Mouse (Mus musculus): ENCODE data around the gene Gm10842. TPM values are rescaled to one million over a fixed set of nuclear protein-coding genes. Genes with fewer than 3 reads are reported as not detected.

Gm10842 gene
- polyA plus RNA-seq, 2 experiments, result not detected

GRCm38 (mm10) chr11:105141115-105141514 is 5.6 kb upstream of the Gm10842 start:
- peaks cover 34 to 45% of the 10 kb centered on the region in 2 experiments for H3K4me1 ChIP-seq (replicated peaks; ENCODE audit: control insufficient read depth in 2 of 2, insufficient read depth in 2 of 2, low read length in 1 of 2)
- DNase-seq (ENCODE audit: low read depth in 3 of 3, low spot score in 3 of 3) (no peak), ATAC-seq (ENCODE audit: insufficient read depth) (no peak)
- no peaks in the 10 kb centered on the region for H3K9me3 ChIP-seq (ENCODE audit: control insufficient read depth, low read length)
- H3K4me3 ChIP-seq (ENCODE audit: insufficient read depth in 1 of 2, low read depth in 2 of 2, low read length in 2 of 2), result no peak overlapping the region
- H3K27ac ChIP-seq, result no peak overlapping the region
- H3K27me3 ChIP-seq (ENCODE audit: control insufficient read depth, insufficient read depth, low read length), result no peaks in the 10 kb centered on the region
- H3K9ac ChIP-seq (replicated peaks), result no peak overlapping the region
- peaks cover 27% of the 10 kb centered on the region for H3K36me3 ChIP-seq (replicated peaks; ENCODE audit: control insufficient read depth, insufficient read depth, low read depth)
- no peak overlapping the region for H3K4me2 ChIP-seq (ENCODE audit: low read depth)
- WGBS (ENCODE audit: insufficient replicate concordance), result 83% methylated on average over 5 of the region's 5 CpGs
- no peak for TF ChIP-seq EP300 (IDR thresholded peaks at IDR 0.05; ENCODE audit: low read depth)
- no peak for TF ChIP-seq CTCF (IDR thresholded peaks at IDR 0.05; ENCODE audit: low read depth)

- H3K4me1 ChIP-seq (replicated peaks; ENCODE audit: control insufficient read depth in 2 of 2, insufficient read depth in 2 of 2, low read length in 1 of 2), result peaks cover 25 to 29% of the 10 kb centered on the region in 2 experiments
- peaks cover 10% of the 10 kb centered on the region for H3K36me3 ChIP-seq (replicated peaks; ENCODE audit: control insufficient read depth, insufficient read depth, low read depth)
- H3K4me3 ChIP-seq (ENCODE audit: insufficient read depth in 1 of 2, low read depth in 2 of 2, low read length in 2 of 2), result no peak overlapping the region
- TF ChIP-seq CTCF (IDR thresholded peaks at IDR 0.05; ENCODE audit: low read depth) (no peak), EP300 (IDR thresholded peaks at IDR 0.05; ENCODE audit: low read depth) (peak; percentile 65)
- peak overlapping the region; percentile 66 for H3K27ac ChIP-seq
- peak overlapping the region; percentile 27 for H3K4me2 ChIP-seq (ENCODE audit: low read depth)
- no peaks in the 10 kb centered on the region for H3K27me3 ChIP-seq (ENCODE audit: control insufficient read depth, insufficient read depth, low read length)
- no peaks in the 10 kb centered on the region for H3K9me3 ChIP-seq (ENCODE audit: control insufficient read depth, low read length)
- ATAC-seq (ENCODE audit: insufficient read depth), result peak; percentile 79
- no peak overlapping the region; the same call in 1 of the 2 replicates for H3K9ac ChIP-seq (replicated peaks)
- DNase-seq (ENCODE audit: low read depth in 3 of 3, low spot score in 3 of 3), result peak in 1 of 3 experiments; percentile 69
Measured at GRCm38 (mm10) chr11:105143564-105143963, 3.1 kb upstream of the Gm10842 start.

- peak; percentile 73 for ATAC-seq (ENCODE audit: insufficient read depth)
Measured at GRCm38 (mm10) chr11:105144084-105144483, 2.6 kb upstream of the Gm10842 start.

GRCm38 (mm10) chr11:105144508-105145210 is 2.0 kb upstream of the Gm10842 start:
- DNase-seq (ENCODE audit: low read depth in 3 of 3, low spot score in 3 of 3), result no peak
- WGBS (ENCODE audit: insufficient replicate concordance), result 53% methylated on average over 11 of the region's 11 CpGs
- peaks cover 30 to 34% of the 10 kb centered on the region in 2 experiments for H3K4me1 ChIP-seq (replicated peaks; ENCODE audit: control insufficient read depth in 2 of 2, insufficient read depth in 2 of 2, low read length in 1 of 2)
- peak overlapping the region; percentile 66 for H3K27ac ChIP-seq
- H3K27me3 ChIP-seq (ENCODE audit: control insufficient read depth, insufficient read depth, low read length), result no peaks in the 10 kb centered on the region
- H3K9ac ChIP-seq (replicated peaks), result peak overlapping the region; percentile 36; the same call in 1 of the 2 replicates
- H3K36me3 ChIP-seq (replicated peaks; ENCODE audit: control insufficient read depth, insufficient read depth, low read depth), result peaks cover 6% of the 10 kb centered on the region
- peak; percentile 26; the same call in 1 of the 2 replicates for ATAC-seq (ENCODE audit: insufficient read depth)
- TF ChIP-seq CTCF (IDR thresholded peaks at IDR 0.05; ENCODE audit: low read depth) (peak; percentile 14; the same call in 1 of the 2 replicates), EP300 (IDR thresholded peaks at IDR 0.05; ENCODE audit: low read depth) (peak; percentile 54)
- 0 out of 2 replicates have a peak overlapping the region, but pooled peaks have one; percentile 6 for H3K4me2 ChIP-seq (ENCODE audit: low read depth)
- no peaks in the 10 kb centered on the region for H3K9me3 ChIP-seq (ENCODE audit: control insufficient read depth, low read length)
- no peak overlapping the region for H3K4me3 ChIP-seq (ENCODE audit: insufficient read depth in 1 of 2, low read depth in 2 of 2, low read length in 2 of 2)

More at GRCm38 (mm10) chr11:105144084-105144483, 2.6 kb upstream of the Gm10842 start:
- Histone ChIP-seq H3K27ac (peak overlapping the region; percentile 66), H3K4me1 (replicated peaks; ENCODE audit: control insufficient read depth in 2 of 2, insufficient read depth in 2 of 2, low read length in 1 of 2) (peaks cover 26 to 29% of the 10 kb centered on the region in 2 experiments), H3K4me3 (ENCODE audit: insufficient read depth in 1 of 2, low read depth in 2 of 2, low read length in 2 of 2) (no peak overlapping the region), H3K9ac (replicated peaks) (peak overlapping the region; percentile 36; the same call in 1 of the 2 replicates), H3K9me3 (ENCODE audit: control insufficient read depth, low read length) (no peaks in the 10 kb centered on the region), H3K27me3 (ENCODE audit: control insufficient read depth, insufficient read depth, low read length) (no peaks in the 10 kb centered on the region), H3K4me2 (ENCODE audit: low read depth) (peak overlapping the region; percentile 27), H3K36me3 (replicated peaks; ENCODE audit: control insufficient read depth, insufficient read depth, low read depth) (peaks cover 8% of the 10 kb centered on the region)
- WGBS (ENCODE audit: insufficient replicate concordance), result 40% methylated on average over 3 of the region's 3 CpGs
- TF ChIP-seq CTCF (IDR thresholded peaks at IDR 0.05; ENCODE audit: low read depth) (no peak), EP300 (IDR thresholded peaks at IDR 0.05; ENCODE audit: low read depth) (no peak)
- DNase-seq (ENCODE audit: low read depth in 3 of 3, low spot score in 3 of 3), result no peak

GRCm38 (mm10) chr11:105145211-105145610 is 1.5 kb upstream of the Gm10842 start:
- H3K4me1 ChIP-seq (replicated peaks; ENCODE audit: control insufficient read depth in 2 of 2, insufficient read depth in 2 of 2, low read length in 1 of 2), result peaks cover 30 to 38% of the 10 kb centered on the region in 2 experiments
- peak overlapping the region; percentile 66; the same call in 1 of the 2 replicates for H3K27ac ChIP-seq
- no peak overlapping the region for H3K4me3 ChIP-seq (ENCODE audit: insufficient read depth in 1 of 2, low read depth in 2 of 2, low read length in 2 of 2)
- H3K9ac ChIP-seq (replicated peaks), result no peak overlapping the region
- no peak for TF ChIP-seq CTCF (IDR thresholded peaks at IDR 0.05; ENCODE audit: low read depth)
- TF ChIP-seq EP300 (IDR thresholded peaks at IDR 0.05; ENCODE audit: low read depth), result no peak
- no peaks in the 10 kb centered on the region for H3K9me3 ChIP-seq (ENCODE audit: control insufficient read depth, low read length)
- peaks cover under 1% of the 10 kb centered on the region; the same call in 1 of the 2 replicates for H3K36me3 ChIP-seq (replicated peaks; ENCODE audit: control insufficient read depth, insufficient read depth, low read depth)
- ATAC-seq (ENCODE audit: insufficient read depth) (no peak), DNase-seq (ENCODE audit: low read depth in 3 of 3, low spot score in 3 of 3) (no peak)
- no peaks in the 10 kb centered on the region for H3K27me3 ChIP-seq (ENCODE audit: control insufficient read depth, insufficient read depth, low read length)
- H3K4me2 ChIP-seq (ENCODE audit: low read depth), result no peak overlapping the region
- WGBS (ENCODE audit: insufficient replicate concordance), result 86% methylated on average over 10 of the region's 10 CpGs

Measured in liver, embryonic 14.5 days (tissue).